Mouse (Mus musculus): ENCODE data around the gene Fscn3.

The Fscn3 gene

GRCm38 (mm10) chr6:28486008-28486407, 58.4 kb downstream of the Fscn3 start:
- DNase-seq (ENCODE audit: low read depth, low spot score) = no peak

- DNase-seq (ENCODE audit: low read depth, low spot score) = no peak
These were observed 58.9 kb downstream of the Fscn3 start for GRCm38 (mm10) chr6:28486471-28486870.

- no peak for DNase-seq (ENCODE audit: low read depth, low spot score)
These were observed 59.3 kb downstream of the Fscn3 start for GRCm38 (mm10) chr6:28486905-28487304.

All from R1 (cell line).